In genomic region chr11:11820737-11821136, GRCm38 (mm10) we compare ENCODE assay signal across 8 mouse cellular contexts. TPM values are rescaled to one million over a fixed set of nuclear protein-coding genes. Genes with fewer than 3 reads are reported as not detected.
DNase-seq lines count a peak whose midpoint lies in the region; ATAC-seq and TF ChIP-seq lines count a peak whose summit lies in the region.

No protein-coding gene starts in this region.

- 46% methylated on average over 3 of the region's 3 CpGs for WGBS in intestine, embryonic 14.5 days
- WGBS in intestine, postnatal 0 days, result 60% methylated on average over 3 of the region's 3 CpGs
- 50% methylated on average over 3 of the region's 3 CpGs for WGBS in limb, embryonic 10.5 days
- WGBS in stomach, embryonic 14.5 days, result 49% methylated on average over 3 of the region's 3 CpGs

- H3K4me1 ChIP-seq in intestine, embryonic 14.5 days (replicated peaks; ENCODE audit: control insufficient read depth, insufficient read depth, low read length), result peaks cover 44% of the 10 kb centered on the region
- H3K4me1 ChIP-seq in intestine, postnatal 0 days (replicated peaks; ENCODE audit: control insufficient read depth, insufficient read depth, low read length), result peaks cover 3% of the 10 kb centered on the region; the same call in 1 of the 2 replicates
- H3K4me1 ChIP-seq in limb, embryonic 10.5 days, result peaks cover 52% of the 10 kb centered on the region
- peaks cover 27% of the 10 kb centered on the region for H3K4me1 ChIP-seq in stomach, embryonic 14.5 days (ENCODE audit: control insufficient read depth, insufficient read depth, low read length)

- peak; percentile 61 for DNase-seq in intestine, embryonic 14.5 days (ENCODE audit: low spot score)
- no peak for DNase-seq in limb, embryonic 10.5 days (ENCODE audit: low spot score)
- DNase-seq in layer of hippocampus, adult 18-20 months (ENCODE audit: low spot score in 2 of 2), result no peak
- DNase-seq in urinary bladder, postnatal 25 days (ENCODE audit: low spot score), result no peak
- no peak for DNase-seq in left cerebral cortex, postnatal 14 days (ENCODE audit: low spot score in 2 of 2)

- no peaks in the 10 kb centered on the region for H3K9me3 ChIP-seq in intestine, embryonic 14.5 days (ENCODE audit: control insufficient read depth, low read length)
- H3K9me3 ChIP-seq in intestine, postnatal 0 days (ENCODE audit: control insufficient read depth), result no peaks in the 10 kb centered on the region
- no peaks in the 10 kb centered on the region for H3K9me3 ChIP-seq in limb, embryonic 10.5 days (replicated peaks)
- H3K9me3 ChIP-seq in stomach, embryonic 14.5 days (ENCODE audit: control insufficient read depth, low read depth, low read length), result no peaks in the 10 kb centered on the region

- no peak for TF ChIP-seq CTCF in intestine, postnatal 0 days (IDR thresholded peaks at IDR 0.05; ENCODE audit: low read depth)

- H3K4me3 ChIP-seq in intestine, embryonic 14.5 days (ENCODE audit: low read depth, low read length), result no peak overlapping the region
- no peak overlapping the region for H3K4me3 ChIP-seq in intestine, postnatal 0 days (ENCODE audit: low read depth, low read length)
- no peak overlapping the region for H3K4me3 ChIP-seq in limb, embryonic 10.5 days
- H3K4me3 ChIP-seq in stomach, embryonic 14.5 days (ENCODE audit: low read depth, low read length), result no peak overlapping the region

- H3K9ac ChIP-seq in intestine, embryonic 14.5 days (ENCODE audit: low read length), result no peak overlapping the region
- no peak overlapping the region for H3K9ac ChIP-seq in intestine, postnatal 0 days (ENCODE audit: low read depth, low read length)
- H3K9ac ChIP-seq in stomach, embryonic 14.5 days (replicated peaks; ENCODE audit: low read depth, low read length), result no peak overlapping the region

- ATAC-seq in intestine, embryonic 14.5 days (replicated peaks; ENCODE audit: low FRiP score, low TSS enrichment, low read depth), result no peak
- ATAC-seq in intestine, postnatal 0 days, result no peak
- peak; percentile 37 for ATAC-seq in activated CD4-positive, CD25-positive, alpha-beta regulatory T cell, adult 4 months
- ATAC-seq in stomach, embryonic 14.5 days (ENCODE audit: insufficient number of reproducible peaks, insufficient read depth, low FRiP score, low read depth), result no peak

- H3K27me3 ChIP-seq in intestine, embryonic 14.5 days (replicated peaks; ENCODE audit: control insufficient read depth, insufficient read depth, low read length), result no peaks in the 10 kb centered on the region
- no peaks in the 10 kb centered on the region for H3K27me3 ChIP-seq in intestine, postnatal 0 days (replicated peaks; ENCODE audit: control insufficient read depth, insufficient read depth, low read length)
- H3K27me3 ChIP-seq in limb, embryonic 10.5 days (ENCODE audit: low read depth, poor library complexity, severe bottlenecking), result no peaks in the 10 kb centered on the region
- H3K27me3 ChIP-seq in stomach, embryonic 14.5 days (ENCODE audit: control insufficient read depth, insufficient read depth, low read length), result no peaks in the 10 kb centered on the region

- H3K4me2 ChIP-seq in intestine, embryonic 14.5 days (ENCODE audit: low read length), result no peak overlapping the region
- no peak overlapping the region for H3K4me2 ChIP-seq in intestine, postnatal 0 days (replicated peaks; ENCODE audit: low read depth)
- no peak overlapping the region for H3K4me2 ChIP-seq in stomach, embryonic 14.5 days (replicated peaks; ENCODE audit: low read depth, low read length)

- intact Hi-C loops in left cerebral cortex, postnatal 14 days (cut with DNase I), result loop anchor here (1.0 to 5.0 kb wide), 4 partner anchors 153 to 537 kb away; partner anchors contain the start of gene Grb10

- no peaks in the 10 kb centered on the region for H3K36me3 ChIP-seq in intestine, embryonic 14.5 days (ENCODE audit: control insufficient read depth, insufficient read depth, low read length)
- no peaks in the 10 kb centered on the region; the same call in 1 of the 2 replicates for H3K36me3 ChIP-seq in intestine, postnatal 0 days (ENCODE audit: control insufficient read depth, insufficient read depth)
- no peaks in the 10 kb centered on the region for H3K36me3 ChIP-seq in limb, embryonic 10.5 days
- H3K36me3 ChIP-seq in stomach, embryonic 14.5 days (ENCODE audit: control insufficient read depth, insufficient read depth, low read length), result no peaks in the 10 kb centered on the region

- H3K27ac ChIP-seq in intestine, embryonic 14.5 days (ENCODE audit: low read depth), result peak overlapping the region; percentile 96
- H3K27ac ChIP-seq in intestine, postnatal 0 days (ENCODE audit: low read depth, low read length), result no peak overlapping the region; the same call in 1 of the 2 replicates
- peak overlapping the region; percentile 96 for H3K27ac ChIP-seq in limb, embryonic 10.5 days
- peak overlapping the region; percentile 84 for H3K27ac ChIP-seq in stomach, embryonic 14.5 days (ENCODE audit: low read length)

RNA-seq across cellular contexts. Expression of gene Fignl1, which starts 12.0 kb away (rescaled TPM):
- polyA plus RNA-seq in intestine, embryonic 14.5 days (2014; fragmentation: Nextera tagmentation; extraction: Ambion mirVana), result 61.7 and 63.7 TPM in 2 replicates
- 8.1 and 8.3 TPM in 2 replicates for polyA plus RNA-seq in intestine, postnatal 0 days (2015; fragmentation: Nextera tagmentation; extraction: Ambion mirVana)
- 10 to 100 TPM; 23.8 to 32.5 TPM for polyA plus RNA-seq in activated CD4-positive, CD25-positive, alpha-beta regulatory T cell, adult 4 months (2017; shearing (Covaris generic))
- polyA plus RNA-seq in limb, embryonic 10.5 days (2016; fragmentation: Nextera tagmentation; extraction: Ambion mirVana), result 101 and 110 TPM in 2 replicates
- polyA plus RNA-seq in stomach, embryonic 14.5 days (2014; fragmentation: Nextera tagmentation; extraction: Ambion mirVana), result 52.6 and 56.5 TPM in 2 replicates
- 1 to 10 TPM in 1 of 2 experiments, under 1 TPM in 1; 0.61 to 1.9 TPM for total RNA-seq in layer of hippocampus, adult 18-20 months (2021)
- total RNA-seq in left cerebral cortex, postnatal 14 days (2021), result under 1 TPM; 0.70 to 0.81 TPM
